Mouse (Mus musculus) lung, postnatal 0 days (tissue): ENCODE data around the gene Rgs10.

Source experiments
- CTCF ChIP-seq: IDR thresholded peaks from 2 replicates; pipeline ENCODE4 v1.5.1; 2016; ENCODE audit warnings: antibody characterized with exemption, mild to moderate bottlenecking
- EP300 ChIP-seq: IDR thresholded peaks from 2 replicates; pipeline ENCODE4 v1.6.1; 2016; ENCODE audit warnings: antibody characterized with exemption, mild to moderate bottlenecking, control low read depth

DNA sequence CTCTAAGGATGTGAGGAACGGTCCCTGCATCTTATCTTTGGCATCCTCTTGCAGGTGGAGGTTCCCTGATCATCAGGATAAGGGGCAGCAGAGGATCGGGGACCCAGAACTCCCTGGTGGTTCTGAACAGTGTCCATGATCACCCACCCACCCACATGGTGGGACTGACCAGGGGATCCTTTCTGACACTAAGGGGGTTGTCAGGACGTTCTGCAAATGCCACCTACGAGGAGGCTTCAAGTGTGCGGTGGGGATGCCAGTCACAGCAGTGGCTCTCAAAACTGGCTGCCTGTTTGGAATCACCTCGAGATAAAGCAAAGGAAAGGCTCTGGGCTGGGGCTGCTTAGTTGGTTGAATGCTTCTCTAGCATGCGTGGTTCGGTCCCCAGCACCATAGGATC lies 71.6 kb downstream of the Rgs10 start:
- TF ChIP-seq CTCF (no peak), EP300 (no peak)
